Mouse (Mus musculus): ENCODE data around the gene Slc35d3. TPM values are rescaled to one million over a fixed set of nuclear protein-coding genes. Genes with fewer than 3 reads are reported as not detected.

The Slc35d3 gene
- polyA plus RNA-seq, 1 experiment from 2014 or later, result 11.5 TPM

DNA sequence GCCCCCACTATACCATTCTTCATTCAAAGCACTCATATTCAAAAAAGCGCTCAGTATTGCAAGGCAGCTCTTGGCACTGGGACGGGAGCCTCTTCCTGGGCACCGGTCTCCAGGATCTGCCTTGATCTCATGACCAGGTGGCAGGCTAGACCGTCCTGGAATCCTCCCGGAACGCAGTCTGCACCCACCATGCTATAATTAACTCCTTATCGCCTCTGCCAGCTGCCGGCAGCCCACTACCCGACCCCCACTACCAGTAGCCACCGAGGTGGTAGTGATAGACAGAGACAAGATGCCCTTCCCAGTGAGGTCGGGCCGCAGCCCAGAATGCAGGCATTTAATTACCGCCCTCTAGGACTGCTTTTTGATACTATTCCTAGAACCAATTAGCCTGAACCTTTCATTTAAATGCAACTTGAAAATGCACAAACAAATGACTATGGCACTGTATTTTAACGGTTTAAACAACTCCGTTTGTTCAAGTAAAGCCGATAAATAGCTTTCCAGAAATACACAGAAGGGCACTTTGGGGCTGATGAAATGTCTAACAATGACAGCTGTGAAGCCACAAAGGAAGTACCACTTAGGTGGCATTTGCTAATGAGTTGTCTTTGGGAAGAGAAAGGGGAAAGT, 32.4 kb downstream of the Slc35d3 start:
- no peaks in the 10 kb centered on the region for H3K9me3 ChIP-seq (ENCODE audit: control insufficient read depth, low read length)
- H3K27me3 ChIP-seq (replicated peaks; ENCODE audit: control insufficient read depth, insufficient read depth, low read length), result no peaks in the 10 kb centered on the region
- H3K36me3 ChIP-seq (ENCODE audit: control insufficient read depth, insufficient read depth, low read length), result no peaks in the 10 kb centered on the region
- peak overlapping the region; percentile 51 for H3K27ac ChIP-seq (ENCODE audit: low read depth, low read length)
- ATAC-seq (replicated peaks; ENCODE audit: low FRiP score) (peak; percentile 59), DNase-seq (ENCODE audit: low spot score) (peak; percentile 39)
- H3K4me2 ChIP-seq, result peak overlapping the region; percentile 55
- WGBS, result 18% methylated on average over 16 of the region's 16 CpGs
- peaks cover 16% of the 10 kb centered on the region for H3K4me1 ChIP-seq (replicated peaks; ENCODE audit: control insufficient read depth, insufficient read depth, low read length)
- H3K4me3 ChIP-seq (ENCODE audit: low read depth, low read length), result no peak overlapping the region
- H3K9ac ChIP-seq (ENCODE audit: low read depth, low read length), result no peak overlapping the region

DNA sequence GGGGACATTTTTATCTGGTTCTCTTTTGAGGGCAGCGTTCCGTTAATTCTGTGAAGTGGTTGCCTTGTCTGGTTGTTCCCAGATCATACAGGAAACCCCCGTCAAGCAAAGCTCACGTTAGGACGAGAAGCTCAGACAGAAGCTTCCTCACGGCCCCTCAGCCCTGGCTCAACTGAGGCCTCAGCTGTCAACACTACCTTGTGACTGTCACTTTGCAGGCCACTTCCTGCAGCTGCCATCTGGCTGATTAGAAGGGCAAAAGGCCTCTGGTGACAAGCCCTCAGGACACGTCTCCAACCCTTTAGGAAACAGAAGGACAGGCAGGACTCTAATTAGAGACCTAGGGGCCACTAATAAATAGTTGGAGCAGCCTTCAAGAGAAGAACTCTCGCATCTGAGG, 35.9 kb downstream of the Slc35d3 start:
- Histone ChIP-seq H3K27ac (ENCODE audit: low read depth, low read length) (no peak overlapping the region), H3K9me3 (ENCODE audit: control insufficient read depth, low read length) (no peaks in the 10 kb centered on the region), H3K4me2 (no peak overlapping the region), H3K36me3 (ENCODE audit: control insufficient read depth, insufficient read depth, low read length) (no peaks in the 10 kb centered on the region), H3K4me3 (ENCODE audit: low read depth, low read length) (no peak overlapping the region), H3K9ac (ENCODE audit: low read depth, low read length) (no peak overlapping the region), H3K4me1 (replicated peaks; ENCODE audit: control insufficient read depth, insufficient read depth, low read length) (peaks cover 18% of the 10 kb centered on the region), H3K27me3 (replicated peaks; ENCODE audit: control insufficient read depth, insufficient read depth, low read length) (no peaks in the 10 kb centered on the region)
- DNase-seq (ENCODE audit: low spot score) (peak; percentile 39), ATAC-seq (replicated peaks; ENCODE audit: low FRiP score) (peak; percentile 69)
- WGBS, result 12% methylated on average over 8 of the region's 8 CpGs

DNA sequence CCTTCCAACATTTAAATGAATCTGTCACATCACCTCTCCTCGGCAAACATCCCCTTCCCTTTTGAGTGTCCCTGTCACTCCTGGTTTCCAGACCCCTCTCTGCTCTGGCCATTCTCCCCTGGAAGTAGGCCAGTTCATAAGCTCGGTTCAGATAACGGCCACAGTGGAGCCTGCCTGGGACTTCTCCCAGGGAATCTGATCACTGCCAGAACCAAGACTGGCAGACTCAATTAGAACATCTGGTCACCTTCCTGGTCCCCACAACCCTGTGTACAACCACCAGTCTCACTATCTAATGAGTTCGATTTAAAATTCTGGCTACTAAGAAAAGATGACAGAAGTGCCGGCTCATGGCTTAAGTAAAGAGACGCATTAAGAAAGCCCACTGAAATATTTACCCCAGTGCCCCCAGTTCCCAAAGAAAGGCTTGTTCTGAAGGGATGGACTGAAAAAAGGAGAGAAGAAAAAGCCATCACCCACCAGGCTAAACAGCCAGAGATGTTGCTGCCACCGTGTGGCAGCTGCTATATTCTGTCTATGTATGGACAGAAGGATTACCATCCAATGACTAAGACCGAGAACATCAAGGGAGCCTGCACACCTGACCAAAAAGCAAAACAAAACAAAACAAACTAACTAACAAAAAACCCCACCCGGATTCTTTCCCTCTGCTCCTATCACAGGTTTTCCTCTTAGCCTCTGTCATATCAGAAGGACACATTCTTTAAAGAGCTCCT, 39.7 kb downstream of the Slc35d3 start:
- H3K4me2 ChIP-seq, result no peak overlapping the region
- 53% methylated on average over 9 of the region's 9 CpGs for WGBS

DNA sequence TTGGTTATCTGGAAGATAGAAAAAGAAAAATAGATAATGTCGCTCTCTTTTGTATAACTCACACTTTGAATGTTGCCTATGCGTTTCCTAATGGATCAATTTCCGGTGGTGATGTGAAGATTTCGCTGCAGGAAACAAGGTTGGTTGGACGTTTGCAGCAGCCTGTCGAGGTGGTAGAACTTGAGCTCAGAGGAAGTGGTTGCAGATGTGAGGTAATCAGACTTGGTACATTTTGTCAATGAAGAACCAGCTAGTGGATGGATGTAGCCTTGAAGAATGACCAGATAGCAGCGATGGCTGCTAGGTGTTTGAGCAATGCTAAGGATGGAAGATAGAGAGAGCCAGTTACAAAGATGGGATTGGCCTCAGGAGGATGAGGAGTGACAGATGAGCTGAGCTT, 46.5 kb downstream of the Slc35d3 start:
- Histone ChIP-seq H3K4me2 (no peak overlapping the region), H3K27ac (ENCODE audit: low read depth, low read length) (no peak overlapping the region), H3K9me3 (ENCODE audit: control insufficient read depth, low read length) (no peaks in the 10 kb centered on the region), H3K4me3 (ENCODE audit: low read depth, low read length) (no peak overlapping the region), H3K27me3 (replicated peaks; ENCODE audit: control insufficient read depth, insufficient read depth, low read length) (no peaks in the 10 kb centered on the region), H3K4me1 (replicated peaks; ENCODE audit: control insufficient read depth, insufficient read depth, low read length) (no peaks in the 10 kb centered on the region; the same call in 1 of the 2 replicates), H3K9ac (ENCODE audit: low read depth, low read length) (no peak overlapping the region), H3K36me3 (ENCODE audit: control insufficient read depth, insufficient read depth, low read length) (no peaks in the 10 kb centered on the region)
- no peak for ATAC-seq (replicated peaks; ENCODE audit: low FRiP score)
- 58% methylated on average over 7 of the region's 7 CpGs for WGBS
- DNase-seq (ENCODE audit: low spot score), result no peak

More for the DNA sequence above, 39.7 kb downstream of the Slc35d3 start:
- no peak for ATAC-seq (replicated peaks; ENCODE audit: low FRiP score)
- Histone ChIP-seq H3K4me3 (ENCODE audit: low read depth, low read length) (no peak overlapping the region), H3K27ac (ENCODE audit: low read depth, low read length) (no peak overlapping the region), H3K36me3 (ENCODE audit: control insufficient read depth, insufficient read depth, low read length) (no peaks in the 10 kb centered on the region), H3K27me3 (replicated peaks; ENCODE audit: control insufficient read depth, insufficient read depth, low read length) (no peaks in the 10 kb centered on the region), H3K9me3 (ENCODE audit: control insufficient read depth, low read length) (no peaks in the 10 kb centered on the region), H3K4me1 (replicated peaks; ENCODE audit: control insufficient read depth, insufficient read depth, low read length) (peaks cover 5% of the 10 kb centered on the region), H3K9ac (ENCODE audit: low read depth, low read length) (no peak overlapping the region)
- DNase-seq (ENCODE audit: low spot score), result no peak

DNA sequence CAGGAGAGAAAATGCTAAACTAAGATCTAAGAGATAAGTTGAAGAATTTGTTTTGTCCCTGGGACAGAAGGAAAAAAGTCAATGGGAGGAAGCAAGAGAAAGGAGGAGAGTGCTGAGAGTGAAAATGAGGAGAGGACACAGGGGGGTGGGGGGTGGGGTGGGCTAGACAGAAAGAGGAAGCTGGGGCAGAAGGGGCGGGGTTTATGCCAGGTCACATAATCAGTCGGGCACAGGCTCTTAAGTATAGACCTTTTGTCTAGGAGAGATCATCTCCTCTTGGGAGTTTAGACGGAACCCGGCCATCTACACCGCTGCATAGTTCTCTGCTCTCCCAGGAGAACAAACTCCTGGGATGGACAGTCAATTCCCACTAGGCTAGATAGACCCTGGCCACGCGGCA, 48.3 kb downstream of the Slc35d3 start:
- Histone ChIP-seq H3K4me2 (no peak overlapping the region), H3K9me3 (ENCODE audit: control insufficient read depth, low read length) (no peaks in the 10 kb centered on the region), H3K36me3 (ENCODE audit: control insufficient read depth, insufficient read depth, low read length) (no peaks in the 10 kb centered on the region), H3K27ac (ENCODE audit: low read depth, low read length) (no peak overlapping the region), H3K4me3 (ENCODE audit: low read depth, low read length) (no peak overlapping the region), H3K27me3 (replicated peaks; ENCODE audit: control insufficient read depth, insufficient read depth, low read length) (no peaks in the 10 kb centered on the region), H3K4me1 (replicated peaks; ENCODE audit: control insufficient read depth, insufficient read depth, low read length) (no peaks in the 10 kb centered on the region; the same call in 1 of the 2 replicates), H3K9ac (ENCODE audit: low read depth, low read length) (no peak overlapping the region)
- DNase-seq (ENCODE audit: low spot score) (no peak), ATAC-seq (replicated peaks; ENCODE audit: low FRiP score) (no peak)
- 59% methylated on average over 7 of the region's 7 CpGs for WGBS

Other genes starting within 250 kb of the Slc35d3 start
- gene Il22ra2, start 229.5 kb downstream of the Slc35d3 start, polyA plus RNA-seq (2014; fragmentation: Nextera tagmentation; extraction: Ambion mirVana), result not detected in 2 replicates
- gene Il20ra, start 138.9 kb downstream of the Slc35d3 start, polyA plus RNA-seq (2014; fragmentation: Nextera tagmentation; extraction: Ambion mirVana), result 0.52 and 0.66 TPM in 2 replicates
- 40.8 and 43.8 TPM in 2 replicates for gene Pex7, start 56.2 kb upstream of the Slc35d3 start, polyA plus RNA-seq (2014; fragmentation: Nextera tagmentation; extraction: Ambion mirVana)
- 1.2 and 1.8 TPM in 2 replicates for gene Map3k5, start 83.0 kb upstream of the Slc35d3 start, polyA plus RNA-seq (2014; fragmentation: Nextera tagmentation; extraction: Ambion mirVana)